Mouse (Mus musculus): ENCODE data around the gene Inf2.

Inf2 gene

DNA sequence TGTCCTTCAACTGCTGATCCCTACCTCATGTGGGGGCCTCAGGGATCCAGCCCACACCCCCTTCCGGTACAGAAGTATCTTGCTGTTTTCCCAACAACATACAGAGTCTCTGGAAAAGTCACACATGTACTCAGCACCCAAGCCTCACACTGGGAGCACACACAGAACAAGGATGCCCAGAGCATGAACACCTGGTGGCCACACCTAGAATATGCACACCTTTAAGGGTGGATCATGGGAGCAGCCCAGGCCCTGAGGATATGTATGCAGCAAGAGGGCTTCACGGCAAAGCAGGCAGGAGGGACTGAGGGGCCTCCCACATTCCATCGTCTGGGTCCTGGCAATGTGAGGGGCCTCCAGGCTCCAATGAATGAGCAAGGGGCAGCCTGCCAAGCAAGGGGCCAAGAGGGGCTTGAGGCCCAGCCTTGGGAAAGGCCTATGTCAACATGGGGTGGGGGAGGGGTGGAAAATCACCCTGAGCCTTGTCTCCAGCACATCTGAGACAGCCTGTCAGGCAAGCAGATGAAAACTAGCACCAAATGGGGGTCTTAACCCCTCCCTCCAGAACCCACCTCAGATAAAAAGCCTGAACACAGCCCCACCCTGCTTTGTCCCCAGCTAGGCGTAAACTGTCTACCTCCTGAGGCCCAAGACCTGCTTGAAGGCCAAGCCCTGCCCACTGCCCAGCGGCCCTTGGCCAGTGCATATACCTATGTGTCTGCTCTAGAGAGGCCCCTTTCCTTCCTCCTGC lies 72.2 kb downstream of the Inf2 start:
- no peak for DNase-seq (ENCODE audit: low read depth)

- DNase-seq (ENCODE audit: low read depth), result no peak
These were observed 72.7 kb downstream of the Inf2 start for GRCm38 (mm10) chr12:112661327-112661605.

GRCm38 (mm10) chr12:112661851-112662250 lies 73.3 kb downstream of the Inf2 start:
- DNase-seq (ENCODE audit: low read depth), result no peak

DNA sequence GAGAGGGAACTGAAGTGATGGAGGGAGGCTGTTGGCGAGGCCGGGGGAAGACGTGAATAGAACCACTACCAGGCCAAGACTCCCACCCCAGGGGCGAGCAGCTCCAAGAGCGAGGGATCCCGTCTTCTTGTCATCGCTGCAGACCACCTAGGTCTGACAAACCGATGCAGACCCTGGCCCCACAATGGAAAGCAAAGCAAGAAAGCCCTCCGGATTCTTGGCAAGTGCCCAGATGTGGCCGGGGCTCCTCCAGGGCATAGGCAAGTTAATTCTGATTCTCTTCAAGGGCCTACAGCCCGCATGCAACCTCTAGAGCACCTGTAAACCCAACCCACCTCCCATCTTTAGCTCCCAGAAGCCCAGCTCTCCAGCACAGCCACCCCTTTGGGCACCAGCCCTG lies 74.7 kb downstream of the Inf2 start:
- no peak for DNase-seq (ENCODE audit: low read depth)

- DNase-seq (ENCODE audit: low read depth), result no peak
These were observed 75.1 kb downstream of the Inf2 start for GRCm38 (mm10) chr12:112663716-112664115.

DNA sequence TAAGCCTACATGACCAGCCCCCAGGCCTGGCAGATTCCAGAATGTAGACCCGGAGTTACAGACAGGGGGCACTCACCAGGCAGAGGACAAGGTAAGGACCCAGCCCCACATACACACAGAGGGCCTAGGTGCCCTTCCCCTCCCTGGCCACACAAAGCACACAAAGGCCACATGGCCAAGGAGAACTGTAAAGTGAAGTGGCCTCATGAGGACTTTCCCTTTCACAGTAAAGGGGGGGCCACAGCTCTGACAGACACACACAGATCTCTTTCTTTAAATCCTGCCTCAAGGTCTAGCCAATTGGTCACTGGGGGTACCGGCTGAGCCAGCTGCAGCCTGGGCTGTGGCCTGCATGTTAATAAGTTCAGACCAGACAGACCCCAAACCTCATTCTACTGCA lies 75.5 kb downstream of the Inf2 start:
- no peak for DNase-seq (ENCODE audit: low read depth)

DNA sequence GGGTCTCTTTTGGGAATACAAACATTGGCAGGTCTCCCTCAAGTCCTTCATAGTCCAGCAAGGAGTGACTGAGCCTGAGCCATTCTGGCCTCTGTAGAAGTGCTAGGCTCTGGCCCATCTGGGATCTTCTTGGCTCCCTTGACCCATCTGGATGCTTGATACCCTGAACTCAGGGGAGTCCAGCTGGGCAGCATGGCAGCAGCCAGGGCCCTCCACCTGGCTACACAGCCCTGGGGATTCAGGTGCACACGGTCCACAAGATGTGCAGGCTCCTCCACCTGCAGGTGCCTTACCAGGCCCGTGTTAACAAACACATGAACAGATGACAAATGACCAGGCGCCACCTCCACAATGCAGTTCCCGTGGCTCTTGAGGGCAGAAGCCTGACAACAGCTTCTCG lies 76.1 kb downstream of the Inf2 start:
- DNase-seq (ENCODE audit: low read depth), result no peak
